Comparison of ENCODE assay signal across 32 mouse cellular contexts in genomic region chr8:105846678-105847077, GRCm38 (mm10). TPM values are rescaled to one million over a fixed set of nuclear protein-coding genes. Genes with fewer than 3 reads are reported as not detected.
DNase-seq lines count a peak whose midpoint lies in the region; ATAC-seq and TF ChIP-seq lines count a peak whose summit lies in the region.
"Had no signal": no experiment of that assay in that cellular context is flagged by ENCODE, and none has a peak within 500 bp of the region (broad histone marks: within the 10 kb centered on the region; RNA-seq: fewer than 3 reads in every experiment).

No protein-coding gene starts in this region.

- no peaks in the 10 kb centered on the region for H3K9me3 ChIP-seq in heart, embryonic 10.5 days
- no peaks in the 10 kb centered on the region for H3K9me3 ChIP-seq in liver, embryonic 12.5 days (replicated peaks)
- no peaks in the 10 kb centered on the region for H3K9me3 ChIP-seq in liver, embryonic 11.5 days (ENCODE audit: control insufficient read depth, low read length)
- no peaks in the 10 kb centered on the region for H3K9me3 ChIP-seq in heart, embryonic 16.5 days (replicated peaks; ENCODE audit: control insufficient read depth, low read length)
- no peaks in the 10 kb centered on the region for H3K9me3 ChIP-seq in hindbrain, postnatal 0 days (ENCODE audit: low read length)
- H3K9me3 ChIP-seq: embryonic facial prominence, embryonic 10.5 days; embryonic facial prominence, embryonic 15.5 days; forebrain, embryonic 12.5 days; hindbrain, embryonic 13.5 days; liver, embryonic 15.5 days; lung, embryonic 15.5 days; midbrain, embryonic 10.5 days; midbrain, embryonic 15.5 days had no signal

- no peak for TF ChIP-seq CTCF in hindbrain, postnatal 0 days (IDR thresholded peaks at IDR 0.05; ENCODE audit: low read depth)

- 71% methylated on average over 11 of the region's 11 CpGs for WGBS in heart, embryonic 10.5 days
- 49% methylated on average over 11 of the region's 11 CpGs for WGBS in liver, embryonic 12.5 days (ENCODE audit: insufficient replicate concordance)
- 58% methylated on average over 11 of the region's 11 CpGs for WGBS in liver, embryonic 11.5 days
- 71% methylated on average over 11 of the region's 11 CpGs for WGBS in heart, embryonic 16.5 days
- 86% methylated on average over 11 of the region's 11 CpGs for WGBS in hindbrain, postnatal 0 days

- no peak for ATAC-seq in liver, embryonic 12.5 days
- ATAC-seq in liver, embryonic 11.5 days (replicated peaks; ENCODE audit: low FRiP score) = no peak; the same call in 1 of the 2 replicates
- peak; percentile 72 for ATAC-seq in heart, embryonic 16.5 days (replicated peaks; ENCODE audit: extremely low read depth, insufficient read depth, low FRiP score)
- no peak for ATAC-seq in hindbrain, postnatal 0 days
- ATAC-seq: forebrain, postnatal 0 days; intestine, postnatal 0 days; midbrain, embryonic 15.5 days had no signal

- H3K4me2 ChIP-seq in liver, embryonic 12.5 days = no peak overlapping the region; the same call in 1 of the 2 replicates
- H3K4me2 ChIP-seq in liver, embryonic 11.5 days = no peak overlapping the region
- H3K4me2 ChIP-seq in heart, embryonic 16.5 days (ENCODE audit: low read depth, low read length) = no peak overlapping the region
- H3K4me2 ChIP-seq in hindbrain, postnatal 0 days (ENCODE audit: low read depth, low read length) = no peak overlapping the region
- H3K4me2 ChIP-seq: embryonic facial prominence, embryonic 15.5 days; forebrain, embryonic 12.5 days; hindbrain, embryonic 13.5 days; liver, embryonic 15.5 days; lung, embryonic 15.5 days; midbrain, embryonic 15.5 days had no signal

- 0 out of 2 replicates have a peak overlapping the region, but pooled peaks have one; percentile 47 for H3K27ac ChIP-seq in heart, embryonic 10.5 days
- peak overlapping the region; percentile 37; the same call in 1 of the 2 replicates for H3K27ac ChIP-seq in liver, embryonic 12.5 days
- H3K27ac ChIP-seq in liver, embryonic 11.5 days (ENCODE audit: low read depth, low read length) = no peak overlapping the region
- H3K27ac ChIP-seq in heart, embryonic 16.5 days (ENCODE audit: low read length) = no peak overlapping the region
- H3K27ac ChIP-seq in hindbrain, postnatal 0 days = no peak overlapping the region
- H3K27ac ChIP-seq: embryonic facial prominence, embryonic 10.5 days; embryonic facial prominence, embryonic 15.5 days; forebrain, embryonic 12.5 days; hindbrain, embryonic 13.5 days; lung, embryonic 15.5 days; midbrain, embryonic 10.5 days; midbrain, embryonic 15.5 days had no signal

- H3K9ac ChIP-seq in liver, embryonic 12.5 days = peak overlapping the region; percentile 36; the same call in 1 of the 2 replicates
- no peak overlapping the region for H3K9ac ChIP-seq in liver, embryonic 11.5 days (ENCODE audit: low read depth, low read length)
- no peak overlapping the region for H3K9ac ChIP-seq in heart, embryonic 16.5 days (ENCODE audit: low read length)
- H3K9ac ChIP-seq in hindbrain, postnatal 0 days (replicated peaks; ENCODE audit: low read length) = no peak overlapping the region
- H3K9ac ChIP-seq: embryonic facial prominence, embryonic 15.5 days; forebrain, embryonic 12.5 days; forebrain, postnatal 0 days; hindbrain, embryonic 13.5 days; liver, embryonic 15.5 days; lung, embryonic 15.5 days; midbrain, embryonic 15.5 days had no signal

- no peaks in the 10 kb centered on the region for H3K27me3 ChIP-seq in heart, embryonic 10.5 days (ENCODE audit: insufficient read depth, poor library complexity, severe bottlenecking)
- no peaks in the 10 kb centered on the region for H3K27me3 ChIP-seq in liver, embryonic 12.5 days (replicated peaks)
- H3K27me3 ChIP-seq in liver, embryonic 11.5 days (replicated peaks; ENCODE audit: control insufficient read depth, insufficient read depth, low read length) = no peaks in the 10 kb centered on the region
- no peaks in the 10 kb centered on the region for H3K27me3 ChIP-seq in heart, embryonic 16.5 days (ENCODE audit: control insufficient read depth, insufficient read depth, low read length)
- H3K27me3 ChIP-seq in hindbrain, postnatal 0 days (ENCODE audit: insufficient read depth, low read length) = no peaks in the 10 kb centered on the region
- H3K27me3 ChIP-seq: embryonic facial prominence, embryonic 15.5 days; forebrain, embryonic 12.5 days; hindbrain, embryonic 13.5 days; liver, embryonic 15.5 days; lung, embryonic 15.5 days; midbrain, embryonic 15.5 days had no signal

- DNase-seq in heart, embryonic 10.5 days (ENCODE audit: low spot score) = no peak
- no peak for DNase-seq in heart, postnatal 14 days
- no peak for DNase-seq in liver, embryonic 11.5 days (ENCODE audit: low spot score)
- peak; percentile 90 for DNase-seq in 416B (ENCODE audit: low read depth)
- no peak for DNase-seq in adrenal gland, adult 8-10 months
- no peak for DNase-seq in hindbrain, postnatal 0 days (ENCODE audit: low spot score)
- DNase-seq: adrenal gland, postnatal 25 days; cerebellum, adult 11-12 months; cerebellum, postnatal 10 days; forebrain, postnatal 0 days; gastrocnemius, postnatal 14 days; kidney, adult 9 months; kidney, postnatal 10 days; layer of hippocampus, postnatal 36 days; left cerebral cortex, postnatal 4 days; lung, postnatal 4 days; thymus, adult 2 months; thymus, postnatal 36 days had no signal

- intact Hi-C loops in heart, postnatal 14 days (cut with DNase I) = no loop called here

- peaks cover 80% of the 10 kb centered on the region for H3K36me3 ChIP-seq in heart, embryonic 10.5 days
- peaks cover 80% of the 10 kb centered on the region for H3K36me3 ChIP-seq in liver, embryonic 12.5 days
- peaks cover 40% of the 10 kb centered on the region for H3K36me3 ChIP-seq in liver, embryonic 11.5 days (ENCODE audit: control insufficient read depth, insufficient read depth, low read length)
- peaks cover 36% of the 10 kb centered on the region for H3K36me3 ChIP-seq in heart, embryonic 16.5 days (ENCODE audit: control insufficient read depth, insufficient read depth)
- peaks cover 57% of the 10 kb centered on the region for H3K36me3 ChIP-seq in hindbrain, postnatal 0 days (ENCODE audit: insufficient read depth, low read length)

- no peak overlapping the region for H3K4me3 ChIP-seq in heart, embryonic 10.5 days
- H3K4me3 ChIP-seq in liver, embryonic 12.5 days = no peak overlapping the region
- no peak overlapping the region for H3K4me3 ChIP-seq in liver, embryonic 11.5 days (ENCODE audit: low read depth, low read length)
- H3K4me3 ChIP-seq in heart, embryonic 16.5 days (ENCODE audit: low read length) = no peak overlapping the region
- H3K4me3 ChIP-seq in hindbrain, postnatal 0 days (ENCODE audit: low read length) = no peak overlapping the region
- H3K4me3 ChIP-seq: embryonic facial prominence, embryonic 10.5 days; embryonic facial prominence, embryonic 15.5 days; forebrain, embryonic 12.5 days; hindbrain, embryonic 13.5 days; liver, embryonic 15.5 days; lung, embryonic 15.5 days; midbrain, embryonic 10.5 days; midbrain, embryonic 15.5 days had no signal

- peaks cover 11% of the 10 kb centered on the region for H3K4me1 ChIP-seq in heart, embryonic 10.5 days
- peaks cover 27% of the 10 kb centered on the region for H3K4me1 ChIP-seq in liver, embryonic 12.5 days
- peaks cover 8% of the 10 kb centered on the region for H3K4me1 ChIP-seq in liver, embryonic 11.5 days (replicated peaks; ENCODE audit: control insufficient read depth, insufficient read depth, low read length)
- peaks cover 5% of the 10 kb centered on the region for H3K4me1 ChIP-seq in heart, embryonic 16.5 days (ENCODE audit: control insufficient read depth, insufficient read depth, low read length)
- peaks cover 7% of the 10 kb centered on the region for H3K4me1 ChIP-seq in hindbrain, postnatal 0 days (ENCODE audit: insufficient read depth, low read length)

RNA-seq across cellular contexts. Expression of gene Cenpt, which starts 6.4 kb away (rescaled TPM):
- polyA plus RNA-seq in heart, embryonic 10.5 days (2016; fragmentation: Nextera tagmentation; extraction: Ambion mirVana) = 46.5 and 55.2 TPM in 2 replicates
- total RNA-seq in heart, postnatal 14 days (2021) = 1 to 10 TPM; 3.2 to 4.2 TPM
- 29.0 and 29.2 TPM in 2 replicates for polyA plus RNA-seq in liver, embryonic 12.5 days (2016; fragmentation: Nextera tagmentation; extraction: Ambion mirVana)
- 37.0 and 37.5 TPM in 2 replicates for polyA plus RNA-seq in liver, embryonic 11.5 days (2014; fragmentation: Nextera tagmentation; extraction: Ambion mirVana)
- polyA plus RNA-seq in heart, embryonic 16.5 days (2015; fragmentation: Nextera tagmentation; extraction: Ambion mirVana) = 34.0 and 35.6 TPM in 2 replicates
- total RNA-seq in adrenal gland, adult 8-10 months (2022) = 1 to 10 TPM; 6.2 to 9.7 (median 7.3) TPM
- total RNA-seq in hindbrain, postnatal 0 days (2014; rRNA removed) = 40.9 and 45.3 TPM in 2 replicates
- 39.9 and 42.8 TPM in 2 replicates for polyA plus RNA-seq in hindbrain, postnatal 0 days (2015; fragmentation: Nextera tagmentation; extraction: Ambion mirVana)

RNA-seq across cellular contexts. Expression of gene Thap11, which starts 8.3 kb away (rescaled TPM):
- 61.6 and 74.0 TPM in 2 replicates for polyA plus RNA-seq in heart, embryonic 10.5 days (2016; fragmentation: Nextera tagmentation; extraction: Ambion mirVana)
- 10 to 100 TPM; 27.5 to 29.1 TPM for total RNA-seq in heart, postnatal 14 days (2021)
- polyA plus RNA-seq in liver, embryonic 12.5 days (2016; fragmentation: Nextera tagmentation; extraction: Ambion mirVana) = 53.0 and 53.2 TPM in 2 replicates
- 62.0 and 66.5 TPM in 2 replicates for polyA plus RNA-seq in liver, embryonic 11.5 days (2014; fragmentation: Nextera tagmentation; extraction: Ambion mirVana)
- polyA plus RNA-seq in heart, embryonic 16.5 days (2015; fragmentation: Nextera tagmentation; extraction: Ambion mirVana) = 49.0 and 50.9 TPM in 2 replicates
- 10 to 100 TPM; 38.2 to 45.1 (median 43.6) TPM for total RNA-seq in adrenal gland, adult 8-10 months (2022)
- total RNA-seq in hindbrain, postnatal 0 days (2014; rRNA removed) = 86.9 and 112 TPM in 2 replicates
- polyA plus RNA-seq in hindbrain, postnatal 0 days (2015; fragmentation: Nextera tagmentation; extraction: Ambion mirVana) = 44.9 and 45.6 TPM in 2 replicates

RNA-seq across cellular contexts. Expression of gene Nutf2, which starts 13.7 kb away (rescaled TPM):
- polyA plus RNA-seq in heart, embryonic 10.5 days (2016; fragmentation: Nextera tagmentation; extraction: Ambion mirVana) = 274 and 314 TPM in 2 replicates
- total RNA-seq in heart, postnatal 14 days (2021) = 10 to 100 TPM; 27.2 to 34.3 TPM
- polyA plus RNA-seq in liver, embryonic 12.5 days (2016; fragmentation: Nextera tagmentation; extraction: Ambion mirVana) = 180 and 183 TPM in 2 replicates
- 304 and 312 TPM in 2 replicates for polyA plus RNA-seq in liver, embryonic 11.5 days (2014; fragmentation: Nextera tagmentation; extraction: Ambion mirVana)
- polyA plus RNA-seq in heart, embryonic 16.5 days (2015; fragmentation: Nextera tagmentation; extraction: Ambion mirVana) = 132 and 194 TPM in 2 replicates
- total RNA-seq in adrenal gland, adult 8-10 months (2022) = 10 to 100 TPM; 28.5 to 37.2 (median 29.0) TPM
- 20.1 and 49.6 TPM in 2 replicates for total RNA-seq in hindbrain, postnatal 0 days (2014; rRNA removed)
- 119 and 158 TPM in 2 replicates for polyA plus RNA-seq in hindbrain, postnatal 0 days (2015; fragmentation: Nextera tagmentation; extraction: Ambion mirVana)

RNA-seq across cellular contexts. Expression of gene Tsnaxip1, which starts 19.1 kb away (rescaled TPM):
- polyA plus RNA-seq in heart, embryonic 10.5 days (2016; fragmentation: Nextera tagmentation; extraction: Ambion mirVana) = 0.06 TPM in 2 replicates
- under 1 TPM in 1 of 2 experiments, not detected in 1; 0.38 TPM for total RNA-seq in heart, postnatal 14 days (2021)
- 0.12 and 0.19 TPM in 2 replicates for polyA plus RNA-seq in liver, embryonic 12.5 days (2016; fragmentation: Nextera tagmentation; extraction: Ambion mirVana)
- polyA plus RNA-seq in liver, embryonic 11.5 days (2014; fragmentation: Nextera tagmentation; extraction: Ambion mirVana) = 0.12 TPM in 1 of 2 replicates, not detected in the other
- 0.43 and 0.64 TPM in 2 replicates for polyA plus RNA-seq in heart, embryonic 16.5 days (2015; fragmentation: Nextera tagmentation; extraction: Ambion mirVana)
- total RNA-seq in adrenal gland, adult 8-10 months (2022) = not detected
- total RNA-seq in hindbrain, postnatal 0 days (2014; rRNA removed) = 0.36 and 0.37 TPM in 2 replicates
- polyA plus RNA-seq in hindbrain, postnatal 0 days (2015; fragmentation: Nextera tagmentation; extraction: Ambion mirVana) = 0.64 and 0.71 TPM in 2 replicates
- total RNA-seq: adrenal gland, postnatal 25 days; gastrocnemius, postnatal 14 days; heart, adult 18-20 months; MEL had no signal
- polyA plus RNA-seq: intestine, postnatal 0 days; large intestine, adult 2 months had no signal

RNA-seq across cellular contexts. Expression of gene Ranbp10, which starts 19.5 kb away (rescaled TPM):
- 8.6 and 10.4 TPM in 2 replicates for polyA plus RNA-seq in heart, embryonic 10.5 days (2016; fragmentation: Nextera tagmentation; extraction: Ambion mirVana)
- total RNA-seq in heart, postnatal 14 days (2021) = 10 to 100 TPM; 23.1 to 24.7 TPM
- polyA plus RNA-seq in liver, embryonic 12.5 days (2016; fragmentation: Nextera tagmentation; extraction: Ambion mirVana) = 37.7 and 37.8 TPM in 2 replicates
- 20.2 and 22.0 TPM in 2 replicates for polyA plus RNA-seq in liver, embryonic 11.5 days (2014; fragmentation: Nextera tagmentation; extraction: Ambion mirVana)
- 8.3 and 9.2 TPM in 2 replicates for polyA plus RNA-seq in heart, embryonic 16.5 days (2015; fragmentation: Nextera tagmentation; extraction: Ambion mirVana)
- 10 to 100 TPM; 25.7 to 30.1 (median 27.3) TPM for total RNA-seq in adrenal gland, adult 8-10 months (2022)
- 10.5 and 15.7 TPM in 2 replicates for total RNA-seq in hindbrain, postnatal 0 days (2014; rRNA removed)
- polyA plus RNA-seq in hindbrain, postnatal 0 days (2015; fragmentation: Nextera tagmentation; extraction: Ambion mirVana) = 6.3 and 7.2 TPM in 2 replicates

Comparison
In these comparisons a context has a peak if more than half of its experiments do, and no peak if none do; other contexts are left out.
1. H3K27ac ChIP-seq: peak in heart, embryonic 10.5 days (single experiment) and liver, embryonic 12.5 days (single experiment); none in liver, embryonic 11.5 days (single experiment), heart, embryonic 16.5 days (single experiment) and hindbrain, postnatal 0 days (single experiment).